Mouse (Mus musculus) limb, embryonic 10.5 days (tissue): Measurements from ENCODE around the gene Akap11. TPM values are rescaled to one million over a fixed set of nuclear protein-coding genes. Genes with fewer than 3 reads are reported as not detected.
"Not testable (repeated sequence)": the region's sequence is repeated elsewhere in the genome, so short reads cannot be mapped to it uniquely, and the experiment has no call there.

Source experiments
- DNase-seq: peaks from one replicate; pipeline ENCODE4 v3.0.0-alpha.2; 2017; ENCODE audit warnings: low spot score
- H3K27ac ChIP-seq: fragments of 300-500 bp; sonication (generic); 2 replicates; pipeline ENCODE4 v1.5.1; 2016; ENCODE audit warnings: mild to moderate bottlenecking
- H3K27me3 ChIP-seq: fragments of 300-500 bp; sonication (generic); 2 replicates; pipeline ENCODE4 v1.6.1; 2016; ENCODE audit warnings: low read depth, mild to moderate bottlenecking; ENCODE audit not compliant: poor library complexity, severe bottlenecking
- H3K36me3 ChIP-seq: fragments of 300-500 bp; sonication (generic); 2 replicates; pipeline ENCODE4 v1.6.1; 2016; ENCODE audit warnings: mild to moderate bottlenecking, moderate library complexity
- H3K4me1 ChIP-seq: fragments of 300-500 bp; sonication (generic); 2 replicates; pipeline ENCODE4 v1.6.1; 2016
- H3K4me3 ChIP-seq: fragments of 300-500 bp; sonication (generic); 2 replicates; pipeline ENCODE4 v1.5.1; 2016; ENCODE audit warnings: mild to moderate bottlenecking, moderate library complexity
- H3K9me3 ChIP-seq: fragments of 300-500 bp; sonication (generic); replicated peaks from 2 replicates; pipeline ENCODE4 v1.6.1; 2016; ENCODE audit warnings: mild to moderate bottlenecking
- WGBS: fragments of 180-500 bp; shearing (Covaris S2); methylation state at CpG from one replicate; pipeline ENCODE4 v1.1.7; 2016; 5-methylcytosine and 5-hydroxymethylcytosine counted together
- polyA plus RNA-seq: library from polyadenylated mRNA; unstranded; fragments of >200 nt; fragmentation: Nextera tagmentation; extraction: Ambion mirVana; gene quantifications from 2 replicates; pipeline ENCODE4 v1.2.1, GENCODE M21; 2016

Gene Akap11
- polyA plus RNA-seq: 17.7 and 21.9 TPM in 2 replicates

DNA sequence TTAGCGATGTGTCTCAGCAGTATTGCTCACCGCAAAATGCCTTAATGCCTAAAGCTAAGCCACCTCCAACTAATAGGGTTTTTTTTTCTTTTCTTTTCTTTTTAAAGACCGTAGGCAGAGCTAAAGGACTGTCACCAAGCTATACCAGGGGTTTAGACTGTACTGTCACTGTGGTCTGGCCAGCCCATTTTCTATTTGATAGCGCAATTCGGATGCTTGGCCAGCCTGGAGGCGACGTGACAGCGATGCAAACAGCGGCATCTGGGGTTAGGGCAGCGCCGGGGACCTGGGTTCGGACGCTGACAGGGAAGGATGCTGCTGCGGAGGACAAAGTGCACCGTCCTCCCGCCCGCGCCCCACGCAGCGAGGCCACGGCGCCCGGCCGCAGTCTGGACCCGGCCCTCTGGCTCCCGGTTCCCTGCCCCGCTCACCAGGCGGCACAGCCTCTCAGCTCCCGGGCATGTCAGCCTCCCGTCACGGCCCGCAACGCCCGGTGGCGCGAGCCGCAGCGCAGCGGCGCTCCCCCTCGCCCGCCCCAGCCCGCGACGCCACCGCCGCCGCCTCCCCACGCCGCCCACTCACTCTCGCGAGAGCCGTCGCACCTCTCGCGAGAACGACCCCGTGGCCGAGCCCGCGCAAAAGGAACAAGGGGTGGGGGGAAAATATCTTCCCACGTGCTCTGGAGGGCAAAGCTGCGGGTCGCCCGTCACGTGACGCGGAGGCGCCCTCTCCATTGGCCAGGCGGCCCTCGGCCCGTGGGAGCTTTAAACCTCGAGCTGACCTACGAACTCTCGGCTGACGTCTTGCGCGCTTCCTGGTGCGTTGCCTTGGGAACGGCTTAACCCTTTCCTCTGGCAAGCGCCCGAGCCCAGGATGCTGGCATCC, at the start of gene Akap11:
Gene Akap11 (minus strand): TSS at position 528 of the 885 bp plus-strand sequence.
- H3K36me3 ChIP-seq: 0 out of 2 replicates have a peak, but pooled peaks cover 2% of the 10 kb centered on the region
- DNase-seq: peak; percentile 96
- peak within 1 kb of the TSS; percentile 93 for H3K4me3 ChIP-seq
- under 1% methylated on average over 82 of the region's 82 CpGs for whole genome bisulfite sequencing
- H3K9me3 ChIP-seq: no peaks in the 10 kb centered on the region
- H3K27ac ChIP-seq: peak within 1 kb of the TSS; percentile 97
- peaks cover 36% of the 10 kb centered on the region for H3K4me1 ChIP-seq
- no peaks in the 10 kb centered on the region for H3K27me3 ChIP-seq

DNA sequence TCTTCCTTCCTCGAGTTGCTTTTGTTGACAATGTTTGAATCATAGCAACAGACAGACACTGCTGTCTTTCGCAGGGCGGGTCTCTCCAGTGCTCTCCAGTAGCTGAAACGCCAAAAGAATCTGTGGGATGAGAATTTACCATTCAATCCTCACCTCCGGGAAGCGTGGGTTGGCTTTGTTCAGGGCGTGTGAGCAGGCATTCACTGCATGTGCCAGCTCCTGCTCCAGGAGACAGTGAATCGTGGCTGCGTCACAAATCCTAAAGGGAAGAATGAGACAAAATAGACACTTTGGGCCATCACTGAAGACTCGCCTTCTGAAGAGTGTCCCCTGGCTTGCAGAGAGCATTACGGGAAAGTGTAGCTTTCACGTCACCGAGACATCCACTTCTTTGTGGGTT, 47.6 kb upstream of the Akap11 start:
- H3K27me3 ChIP-seq: no peaks in the 10 kb centered on the region
- H3K4me3 ChIP-seq: no peak overlapping the region
- no peak overlapping the region for H3K27ac ChIP-seq
- H3K36me3 ChIP-seq: peaks cover 8% of the 10 kb centered on the region; the same call in 1 of the 2 replicates
- no peaks in the 10 kb centered on the region for H3K9me3 ChIP-seq
- no peak for DNase-seq
- WGBS: 94% methylated on average over 13 of the region's 13 CpGs
- peaks cover 5% of the 10 kb centered on the region; the same call in 1 of the 2 replicates for H3K4me1 ChIP-seq

DNA sequence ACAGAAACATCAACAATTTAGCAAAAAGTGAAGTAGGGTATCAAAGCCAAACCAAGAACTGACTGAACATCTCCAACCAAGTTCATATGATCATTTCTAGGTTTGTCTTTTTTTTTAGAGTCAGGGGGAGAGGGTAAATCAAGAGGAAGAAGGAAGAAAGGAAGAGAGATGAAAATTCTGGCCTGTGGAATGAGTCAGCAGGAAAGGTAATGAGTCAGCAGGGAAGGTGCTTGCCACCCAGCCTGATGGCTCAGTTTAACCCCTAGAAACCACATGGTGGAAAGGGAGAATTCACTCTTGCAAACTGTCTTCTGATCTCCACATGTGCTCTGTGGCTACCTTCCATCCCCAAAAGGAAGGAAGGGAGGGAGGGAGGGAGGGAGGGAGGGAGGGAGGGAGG, 46.6 kb upstream of the Akap11 start:
- no peaks in the 10 kb centered on the region for H3K27me3 ChIP-seq
- H3K27ac ChIP-seq: no peak overlapping the region
- H3K36me3 ChIP-seq: peaks cover 8% of the 10 kb centered on the region; the same call in 1 of the 2 replicates
- DNase-seq: no peak
- H3K9me3 ChIP-seq: no peaks in the 10 kb centered on the region
- H3K4me3 ChIP-seq: no peak overlapping the region
- peaks cover 5% of the 10 kb centered on the region; the same call in 1 of the 2 replicates for H3K4me1 ChIP-seq

DNA sequence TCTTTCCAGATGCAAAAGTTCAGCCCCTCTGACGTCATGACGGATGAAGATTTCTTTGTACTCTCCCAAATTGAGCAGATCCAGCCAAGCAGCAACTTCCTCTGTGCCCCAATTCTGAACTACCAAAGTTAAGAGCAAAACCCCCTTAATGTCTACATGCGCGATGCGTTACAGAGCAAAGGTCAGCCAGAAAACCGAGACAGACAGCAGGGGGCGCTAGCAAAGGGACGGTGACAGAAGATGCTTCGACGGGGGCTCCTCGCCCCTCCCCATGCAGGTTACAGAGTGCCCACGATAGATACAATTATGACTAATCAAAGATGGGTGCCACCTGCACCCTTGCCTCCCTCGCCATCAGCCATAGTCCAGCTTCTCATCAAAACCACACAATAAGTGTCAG, 39.3 kb upstream of the Akap11 start:
- no peaks in the 10 kb centered on the region for H3K9me3 ChIP-seq
- H3K36me3 ChIP-seq: no peaks in the 10 kb centered on the region
- H3K27ac ChIP-seq: no peak overlapping the region
- H3K27me3 ChIP-seq: no peaks in the 10 kb centered on the region
- H3K4me3 ChIP-seq: no peak overlapping the region
- H3K4me1 ChIP-seq: peaks cover 3% of the 10 kb centered on the region; the same call in 1 of the 2 replicates
- WGBS: 72% methylated on average over 13 of the region's 13 CpGs
- no peak for DNase-seq

DNA sequence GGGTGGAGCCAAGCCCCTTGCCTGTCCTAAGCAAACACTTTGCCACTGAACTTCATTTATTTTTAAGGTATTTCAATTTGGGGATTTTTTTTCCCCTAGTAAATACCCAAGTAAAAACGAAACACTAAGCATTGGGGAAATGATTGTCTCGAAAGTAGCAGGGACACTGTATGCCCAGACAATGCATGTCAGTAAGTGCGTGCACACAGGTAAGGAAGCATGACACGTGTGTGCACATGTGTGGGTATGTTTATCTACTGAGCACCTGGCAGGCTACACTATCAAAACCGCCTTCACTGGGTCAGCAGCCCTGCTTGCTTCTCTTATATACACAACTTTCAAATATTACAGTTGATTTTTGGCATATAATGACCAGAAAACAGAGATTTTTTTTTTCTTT, 31.8 kb upstream of the Akap11 start:
- WGBS: 90% methylated on average over 5 of the region's 5 CpGs
- H3K27ac ChIP-seq: no peak overlapping the region
- DNase-seq: no peak
- no peaks in the 10 kb centered on the region for H3K9me3 ChIP-seq
- H3K4me3 ChIP-seq: no peak overlapping the region
- H3K27me3 ChIP-seq: no peaks in the 10 kb centered on the region
- H3K4me1 ChIP-seq: peaks cover 2% of the 10 kb centered on the region; the same call in 1 of the 2 replicates
- H3K36me3 ChIP-seq: no peaks in the 10 kb centered on the region

DNA sequence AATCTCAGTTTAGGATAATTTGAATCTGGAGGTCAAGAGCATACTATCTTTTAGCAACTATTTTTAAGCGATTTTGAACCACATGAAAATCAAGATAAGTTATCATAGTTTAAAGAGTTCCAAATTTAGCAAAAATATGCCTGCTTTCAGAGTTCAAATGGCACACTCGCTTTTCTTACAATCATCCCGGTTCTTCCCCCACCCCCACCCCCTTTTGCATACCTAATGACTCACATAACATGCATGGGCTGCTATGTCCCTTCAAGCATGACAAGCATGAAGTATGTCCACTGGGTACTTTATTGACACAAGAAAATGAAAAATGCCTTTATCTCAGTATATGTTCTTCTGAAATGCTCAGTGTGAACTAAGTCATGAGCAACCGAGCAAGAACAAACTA, 29.8 kb upstream of the Akap11 start:
- Histone ChIP-seq H3K4me3 (no peak overlapping the region), H3K27ac (no peak overlapping the region)
- WGBS: 89% methylated on average over 4 of the region's 4 CpGs

DNA sequence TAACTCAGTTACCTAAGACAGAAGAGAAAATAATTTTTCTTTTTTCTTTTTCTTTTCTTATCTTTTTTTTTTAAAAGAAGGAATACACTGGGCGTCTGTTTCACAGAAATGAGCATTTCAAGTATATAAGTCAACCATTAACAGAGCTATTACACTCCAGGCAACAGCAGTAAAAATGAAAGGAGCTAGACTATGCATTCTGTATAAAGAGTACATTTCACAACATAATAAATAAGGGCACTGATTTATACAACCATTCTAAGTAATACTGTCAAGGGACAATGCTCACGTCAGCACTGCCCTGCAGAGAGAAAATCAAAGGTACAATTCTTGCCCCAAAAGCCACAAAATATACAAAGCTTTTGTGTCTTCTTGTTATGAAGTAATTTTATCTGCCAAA, 27.7 kb upstream of the Akap11 start:
- H3K4me1 ChIP-seq: peaks cover 9% of the 10 kb centered on the region; the same call in 1 of the 2 replicates
- WGBS: 83% methylated on average over 2 of the region's 2 CpGs
- no peak overlapping the region for H3K4me3 ChIP-seq
- DNase-seq: no peak
- no peaks in the 10 kb centered on the region for H3K36me3 ChIP-seq
- no peak overlapping the region for H3K27ac ChIP-seq
- no peaks in the 10 kb centered on the region for H3K9me3 ChIP-seq
- H3K27me3 ChIP-seq: no peaks in the 10 kb centered on the region

More for the DNA sequence above, 29.8 kb upstream of the Akap11 start:
- Histone ChIP-seq H3K36me3 (no peaks in the 10 kb centered on the region), H3K27me3 (no peaks in the 10 kb centered on the region), H3K4me1 (peaks cover 9% of the 10 kb centered on the region; the same call in 1 of the 2 replicates), H3K9me3 (no peaks in the 10 kb centered on the region)
- no peak for DNase-seq

DNA sequence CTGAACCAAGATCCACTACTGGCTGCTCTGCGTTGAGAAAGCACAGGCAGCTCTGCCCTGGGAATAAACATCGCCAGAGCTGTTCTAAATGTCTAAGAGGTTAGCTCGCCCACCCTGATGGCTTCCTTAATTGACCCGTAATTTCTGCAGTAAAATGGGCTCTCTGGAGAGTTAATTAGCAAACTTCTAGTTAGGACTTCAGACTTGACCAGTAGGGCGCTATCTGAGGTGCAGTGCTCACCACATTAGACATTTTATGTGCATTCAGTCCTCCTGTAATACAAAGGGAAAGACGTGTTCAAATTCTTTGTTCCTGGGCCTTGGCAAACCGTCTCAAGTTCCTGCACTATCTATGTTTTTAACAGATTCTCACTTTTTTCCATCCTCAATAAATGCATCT, 26.6 kb upstream of the Akap11 start:
- H3K27me3 ChIP-seq: no peaks in the 10 kb centered on the region
- no peak overlapping the region for H3K27ac ChIP-seq
- 54% methylated on average over 7 of the region's 7 CpGs for WGBS
- no peak overlapping the region for H3K4me3 ChIP-seq
- H3K9me3 ChIP-seq: no peaks in the 10 kb centered on the region
- H3K4me1 ChIP-seq: peaks cover 9% of the 10 kb centered on the region; the same call in 1 of the 2 replicates
- no peaks in the 10 kb centered on the region for H3K36me3 ChIP-seq
- DNase-seq: no peak

DNA sequence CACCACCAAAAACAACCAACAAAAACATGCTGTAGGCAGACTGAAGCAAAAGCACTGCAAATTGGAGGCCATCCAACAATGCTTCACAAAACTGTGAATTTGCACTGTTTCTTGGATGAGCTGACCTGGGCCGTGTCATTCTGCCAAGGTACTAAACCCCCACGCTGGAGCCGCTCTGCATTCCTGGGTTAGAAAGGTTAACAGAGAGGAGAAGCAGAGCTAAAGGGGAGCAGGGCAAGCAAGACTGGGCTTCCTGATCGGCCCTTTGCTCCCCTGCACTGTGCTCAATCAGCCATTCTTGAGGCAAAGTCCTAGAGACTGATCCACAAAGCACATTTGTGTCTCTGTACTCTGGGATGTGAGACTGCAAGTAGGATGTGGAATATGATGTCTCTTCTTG, 25.5 kb upstream of the Akap11 start:
- Histone ChIP-seq H3K27me3 (no peaks in the 10 kb centered on the region), H3K4me1 (peaks cover 9% of the 10 kb centered on the region; the same call in 1 of the 2 replicates), H3K27ac (no peak overlapping the region), H3K9me3 (no peaks in the 10 kb centered on the region), H3K36me3 (no peaks in the 10 kb centered on the region), H3K4me3 (no peak overlapping the region)
- 80% methylated on average over 4 of the region's 4 CpGs for WGBS
- DNase-seq: no peak

DNA sequence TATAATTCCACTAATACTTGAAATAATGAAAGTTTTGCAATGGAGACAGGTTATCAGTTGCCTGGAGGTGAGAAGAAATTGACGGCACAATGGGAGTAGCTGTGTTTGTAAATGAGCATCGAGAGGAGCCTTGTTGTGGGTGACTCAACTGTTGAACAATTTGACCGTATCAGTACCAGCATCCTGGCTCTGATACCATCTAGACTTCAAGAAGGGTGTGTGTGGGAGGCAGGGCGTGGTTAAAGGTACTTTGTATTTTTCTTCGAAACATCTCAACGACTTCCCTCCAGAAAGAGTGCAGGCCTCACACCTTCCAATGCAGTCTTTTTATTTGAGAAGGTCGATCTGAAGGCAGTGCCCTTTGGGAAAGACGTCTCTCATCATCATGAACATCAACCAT, 22.4 kb upstream of the Akap11 start:
- peaks cover 9% of the 10 kb centered on the region; the same call in 1 of the 2 replicates for H3K4me1 ChIP-seq
- H3K36me3 ChIP-seq: no peaks in the 10 kb centered on the region
- no peak overlapping the region for H3K4me3 ChIP-seq
- no peaks in the 10 kb centered on the region for H3K9me3 ChIP-seq
- 92% methylated on average over 8 of the region's 8 CpGs for WGBS
- no peaks in the 10 kb centered on the region for H3K27me3 ChIP-seq
- no peak overlapping the region for H3K27ac ChIP-seq
- no peak for DNase-seq

DNA sequence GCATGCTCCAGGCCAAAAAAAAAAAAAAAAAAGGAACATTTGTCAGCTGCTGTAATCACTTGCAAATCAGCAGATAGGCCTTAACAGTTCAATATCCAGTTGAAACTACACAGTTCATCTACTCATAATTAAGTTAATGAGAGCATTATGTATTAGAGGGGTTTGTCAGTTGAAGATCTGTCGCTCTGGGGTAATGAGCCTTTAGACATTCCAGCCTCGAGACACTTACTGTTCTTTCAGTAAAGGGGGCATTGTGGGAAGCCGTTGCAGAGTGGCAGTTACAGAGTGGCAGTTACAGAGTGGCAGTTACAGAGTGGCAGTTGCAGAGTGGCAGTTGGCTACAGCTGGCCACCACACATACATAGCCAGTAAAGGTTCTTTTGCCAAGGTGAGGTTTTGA, 18.2 kb upstream of the Akap11 start:
- not testable (repeated sequence) for H3K27me3 ChIP-seq, H3K4me1 ChIP-seq, H3K9me3 ChIP-seq, H3K36me3 ChIP-seq, H3K27ac ChIP-seq, DNase-seq, H3K4me3 ChIP-seq
- 77% methylated on average over 3 of the region's 3 CpGs for WGBS

DNA sequence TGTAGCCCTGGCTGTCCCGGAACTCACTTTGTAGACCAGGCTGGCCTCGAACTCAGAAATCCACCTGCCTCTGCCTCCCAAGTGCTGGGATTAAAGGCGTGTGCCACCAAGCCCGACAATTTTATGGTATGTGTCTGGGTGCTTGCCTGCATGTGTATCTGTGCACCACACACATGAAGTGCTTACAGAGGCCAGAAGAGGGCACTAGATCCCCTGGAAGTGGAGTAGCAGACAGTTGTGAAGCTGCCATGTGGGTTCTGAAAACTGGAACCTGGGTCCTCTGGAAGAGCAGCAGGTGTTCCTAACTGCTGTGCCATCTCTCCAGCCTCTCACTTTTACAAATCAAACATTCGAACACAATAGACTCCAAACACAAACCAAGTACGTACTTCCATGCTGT, 17.1 kb upstream of the Akap11 start:
- WGBS: 95% methylated on average over 6 of the region's 6 CpGs
- Histone ChIP-seq H3K36me3 (no peaks in the 10 kb centered on the region), H3K4me1 (0 out of 2 replicates have a peak, but pooled peaks cover 6% of the 10 kb centered on the region), H3K4me3 (no peak overlapping the region), H3K9me3 (no peaks in the 10 kb centered on the region), H3K27me3 (no peaks in the 10 kb centered on the region), H3K27ac (no peak overlapping the region)
- no peak for DNase-seq

DNA sequence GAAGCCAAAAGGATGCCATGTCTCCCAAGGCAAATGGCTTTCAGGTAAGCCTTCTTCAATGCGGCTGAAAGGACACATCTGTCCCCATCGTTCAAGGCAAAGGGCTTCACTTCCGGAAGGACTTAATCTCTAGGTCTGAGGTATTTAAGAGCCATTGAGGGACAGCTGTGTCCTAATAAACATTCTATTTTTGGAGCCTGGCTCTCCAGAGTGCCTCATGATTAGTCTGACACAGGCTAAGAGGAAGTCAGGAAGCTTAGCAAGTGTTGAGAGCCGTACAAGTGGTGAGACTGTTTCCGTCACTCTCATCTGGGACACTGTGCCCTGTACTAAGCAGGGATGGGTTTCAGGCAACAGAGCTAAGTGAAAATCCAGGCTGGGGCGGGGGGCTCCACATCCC, 12.2 kb upstream of the Akap11 start:
- 77% methylated on average over 6 of the region's 6 CpGs for WGBS
- no peak overlapping the region for H3K4me3 ChIP-seq
- no peaks in the 10 kb centered on the region for H3K36me3 ChIP-seq
- H3K27me3 ChIP-seq: no peaks in the 10 kb centered on the region
- H3K9me3 ChIP-seq: no peaks in the 10 kb centered on the region; the same call in 1 of the 2 replicates
- DNase-seq: no peak
- 0 out of 2 replicates have a peak, but pooled peaks cover 6% of the 10 kb centered on the region for H3K4me1 ChIP-seq
- no peak overlapping the region for H3K27ac ChIP-seq
